ENCODE assay signal across 8 mouse cellular contexts in genomic region chr5:8045855-8046254, GRCm38 (mm10). TPM values are rescaled to one million over a fixed set of nuclear protein-coding genes. Genes with fewer than 3 reads are reported as not detected.
DNase-seq lines count a peak whose midpoint lies in the region; ATAC-seq and TF ChIP-seq lines count a peak whose summit lies in the region.

Sri (plus strand) TSS chr5:8046078.

- ATAC-seq in forebrain, embryonic 15.5 days (replicated peaks), result no peak
- ATAC-seq in hindbrain, embryonic 12.5 days (ENCODE audit: low FRiP score), result no peak
- no peak for ATAC-seq in midbrain, embryonic 12.5 days (ENCODE audit: low FRiP score, low read depth)

- no peak within 1 kb of the TSS for H3K27ac ChIP-seq in testis, adult 2 months (ENCODE audit: control insufficient read depth, insufficient read depth, low read depth, low read length)
- H3K27ac ChIP-seq in forebrain, embryonic 15.5 days (replicated peaks), result no peak within 1 kb of the TSS
- no peak within 1 kb of the TSS for H3K27ac ChIP-seq in hindbrain, embryonic 12.5 days
- no peak within 1 kb of the TSS for H3K27ac ChIP-seq in midbrain, embryonic 12.5 days (replicated peaks)

- no peak for TF ChIP-seq POLR2A in testis, adult 2 months (IDR thresholded peaks at IDR 0.05; ENCODE audit: control insufficient read depth, low read depth, low read length)

- WGBS in forebrain, embryonic 15.5 days, result 86% methylated on average over 6 of the region's 6 CpGs
- WGBS in hindbrain, embryonic 12.5 days, result 87% methylated on average over 6 of the region's 6 CpGs
- 88% methylated on average over 6 of the region's 6 CpGs for WGBS in midbrain, embryonic 12.5 days

- H3K4me2 ChIP-seq in forebrain, embryonic 15.5 days (replicated peaks), result no peak within 1 kb of the TSS
- H3K4me2 ChIP-seq in hindbrain, embryonic 12.5 days (replicated peaks), result no peak within 1 kb of the TSS
- H3K4me2 ChIP-seq in midbrain, embryonic 12.5 days (replicated peaks), result no peak within 1 kb of the TSS

- H3K9ac ChIP-seq in forebrain, embryonic 15.5 days (replicated peaks), result no peak within 1 kb of the TSS
- H3K9ac ChIP-seq in hindbrain, embryonic 12.5 days, result no peak within 1 kb of the TSS
- no peak within 1 kb of the TSS for H3K9ac ChIP-seq in midbrain, embryonic 12.5 days (replicated peaks)

- H3K4me3 ChIP-seq in testis, adult 2 months (ENCODE audit: control insufficient read depth, low read depth, low read length), result no peak within 1 kb of the TSS
- no peak within 1 kb of the TSS for H3K4me3 ChIP-seq in forebrain, embryonic 15.5 days
- no peak within 1 kb of the TSS for H3K4me3 ChIP-seq in hindbrain, embryonic 12.5 days
- no peak within 1 kb of the TSS for H3K4me3 ChIP-seq in midbrain, embryonic 12.5 days

- intact Hi-C loops in left cerebral cortex, postnatal 10 days (cut with DNase I), result no loop called here

- H3K4me1 ChIP-seq in testis, adult 2 months (ENCODE audit: control insufficient read depth, insufficient read depth, low read length), result no peaks in the 10 kb centered on the region
- H3K4me1 ChIP-seq in forebrain, embryonic 15.5 days, result no peaks in the 10 kb centered on the region
- H3K4me1 ChIP-seq in hindbrain, embryonic 12.5 days, result no peaks in the 10 kb centered on the region
- H3K4me1 ChIP-seq in midbrain, embryonic 12.5 days, result no peaks in the 10 kb centered on the region

- H3K27me3 ChIP-seq in testis, adult 2 months (ENCODE audit: control insufficient read depth, insufficient read depth, low read length), result no peaks in the 10 kb centered on the region
- no peaks in the 10 kb centered on the region for H3K27me3 ChIP-seq in forebrain, embryonic 15.5 days
- no peaks in the 10 kb centered on the region for H3K27me3 ChIP-seq in hindbrain, embryonic 12.5 days
- H3K27me3 ChIP-seq in midbrain, embryonic 12.5 days, result no peaks in the 10 kb centered on the region

- no peaks in the 10 kb centered on the region for H3K36me3 ChIP-seq in testis, adult 2 months (ENCODE audit: control insufficient read depth, insufficient read depth, low read length)
- no peaks in the 10 kb centered on the region for H3K36me3 ChIP-seq in forebrain, embryonic 15.5 days
- H3K36me3 ChIP-seq in hindbrain, embryonic 12.5 days, result no peaks in the 10 kb centered on the region
- H3K36me3 ChIP-seq in midbrain, embryonic 12.5 days, result no peaks in the 10 kb centered on the region

- no peak for TF ChIP-seq CTCF in testis, adult 2 months (IDR thresholded peaks at IDR 0.05; ENCODE audit: control insufficient read depth, insufficient read depth, insufficient replicate concordance, low read depth, low read length)

- H3K9me3 ChIP-seq in forebrain, embryonic 15.5 days, result no peaks in the 10 kb centered on the region
- H3K9me3 ChIP-seq in hindbrain, embryonic 12.5 days (replicated peaks), result no peaks in the 10 kb centered on the region
- no peaks in the 10 kb centered on the region for H3K9me3 ChIP-seq in midbrain, embryonic 12.5 days

- no peak for DNase-seq in testis, postnatal 10 days (ENCODE audit: low spot score)
- DNase-seq in left cerebral cortex, postnatal 10 days (ENCODE audit: extremely low spot score in 1 of 2, low spot score in 2 of 2), result no peak
- DNase-seq in adipocyte (ENCODE audit: low spot score), result no peak
- DNase-seq in cerebellum, adult 18-20 months, result no peak

RNA-seq across cellular contexts. Expression of gene Sri, which starts in this region (rescaled TPM):
- polyA plus RNA-seq in testis, adult 2 months (2012; rRNA removed), result 10.2 and 11.3 TPM in 2 replicates
- polyA plus RNA-seq in forebrain, embryonic 15.5 days (2015; fragmentation: Nextera tagmentation; extraction: Ambion mirVana), result 138 and 140 TPM in 2 replicates
- polyA plus RNA-seq in hindbrain, embryonic 12.5 days (2016; fragmentation: Nextera tagmentation; extraction: Ambion mirVana), result 178 and 190 TPM in 2 replicates
- total RNA-seq in left cerebral cortex, postnatal 10 days (2021), result 100 to 1,000 TPM; 124 to 125 TPM
- 145 and 162 TPM in 2 replicates for polyA plus RNA-seq in midbrain, embryonic 12.5 days (2016; fragmentation: Nextera tagmentation; extraction: Ambion mirVana)

Comparison
In these comparisons a context has a peak if more than half of its experiments do, and no peak if none do; other contexts are left out.
1. RNA of gene Sri (polyA plus RNA-seq): 178 to 190 TPM in hindbrain, embryonic 12.5 days, 145 to 162 TPM in midbrain, embryonic 12.5 days and 138 to 140 TPM in forebrain, embryonic 15.5 days; 10.2 to 11.3 TPM in testis, adult 2 months; every median in the first group is over 10 times any median in the second.